Mouse (Mus musculus): Measurements from ENCODE around the gene Sema6d. TPM values are rescaled to one million over a fixed set of nuclear protein-coding genes. Genes with fewer than 3 reads are reported as not detected.
A peak's percentile ranks its signal among the peaks of the same experiment; 100 is the strongest.

The Sema6d gene
- polyA plus RNA-seq, 1 experiment = 59.6 TPM

DNA sequence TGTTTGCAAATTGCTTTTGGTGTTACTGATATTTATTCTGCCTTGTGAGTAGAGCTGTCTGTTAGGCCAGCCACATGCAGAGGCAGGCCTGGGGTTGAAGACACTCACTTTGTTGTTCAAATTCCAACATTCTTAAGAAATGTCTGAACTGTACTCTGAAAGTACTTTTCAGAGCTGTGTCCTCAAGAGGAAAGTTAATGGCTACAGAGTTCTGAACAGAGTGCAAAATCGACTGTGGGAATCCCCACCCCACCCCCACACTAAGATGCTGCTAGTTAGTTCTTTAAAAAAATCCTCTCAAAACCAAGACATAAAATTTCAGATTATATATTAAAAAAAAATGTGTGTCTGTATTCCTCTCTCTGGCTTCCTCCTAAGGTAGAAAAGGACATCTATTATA, 86.5 kb downstream of the Sema6d start:
- Histone ChIP-seq H3K4me3 (replicated peaks; ENCODE audit: insufficient read depth, low read depth, low read length) (no peak overlapping the region), H3K27ac (ENCODE audit: insufficient read depth, low read length) (no peak overlapping the region), H3K27me3 (ENCODE audit: control insufficient read depth, insufficient read depth, low read length) (no peaks in the 10 kb centered on the region), H3K4me1 (ENCODE audit: control insufficient read depth, insufficient read depth, low read length) (no peaks in the 10 kb centered on the region)
- DNase-seq = no peak
- TF ChIP-seq CTCF (IDR thresholded peaks at IDR 0.05; ENCODE audit: borderline replicate concordance, insufficient read depth, low read depth, low read length) = no peak
- no peak for TF ChIP-seq POLR2A (IDR thresholded peaks at IDR 0.05; ENCODE audit: borderline replicate concordance, insufficient read depth, low read length)
- 21% methylated on average over 1 of the region's 1 CpGs for WGBS

DNA sequence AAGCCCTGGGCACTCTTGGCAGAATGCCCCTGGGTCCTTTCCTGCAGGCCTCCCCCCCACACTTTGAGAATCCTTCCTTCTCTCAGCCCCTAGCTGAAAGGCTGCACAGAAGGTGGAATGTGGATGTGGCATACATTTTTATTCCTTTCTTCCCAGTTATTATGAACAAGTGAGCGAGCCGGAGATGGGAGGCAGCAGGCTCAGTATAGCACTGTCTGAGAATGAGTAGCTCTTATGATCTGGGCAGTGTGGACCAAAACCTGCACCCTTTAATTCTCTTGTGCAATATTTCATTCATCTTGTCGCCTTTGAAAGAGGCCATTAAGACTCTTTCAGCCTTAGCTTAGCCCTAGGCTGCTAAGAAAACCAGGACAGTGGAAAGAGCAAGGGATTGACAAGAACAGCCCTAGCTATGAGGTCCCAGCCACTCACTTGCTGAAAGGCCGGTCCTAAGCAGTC, 87.0 kb downstream of the Sema6d start:
- WGBS = 62% methylated on average over 4 of the region's 4 CpGs
- Histone ChIP-seq H3K4me3 (replicated peaks; ENCODE audit: insufficient read depth, low read depth, low read length) (no peak overlapping the region), H3K27me3 (ENCODE audit: control insufficient read depth, insufficient read depth, low read length) (no peaks in the 10 kb centered on the region), H3K4me1 (ENCODE audit: control insufficient read depth, insufficient read depth, low read length) (no peaks in the 10 kb centered on the region), H3K27ac (ENCODE audit: insufficient read depth, low read length) (no peak overlapping the region)
- no peak for DNase-seq
- no peak for TF ChIP-seq CTCF (IDR thresholded peaks at IDR 0.05; ENCODE audit: borderline replicate concordance, insufficient read depth, low read depth, low read length)
- no peak for TF ChIP-seq POLR2A (IDR thresholded peaks at IDR 0.05; ENCODE audit: borderline replicate concordance, insufficient read depth, low read length)

DNA sequence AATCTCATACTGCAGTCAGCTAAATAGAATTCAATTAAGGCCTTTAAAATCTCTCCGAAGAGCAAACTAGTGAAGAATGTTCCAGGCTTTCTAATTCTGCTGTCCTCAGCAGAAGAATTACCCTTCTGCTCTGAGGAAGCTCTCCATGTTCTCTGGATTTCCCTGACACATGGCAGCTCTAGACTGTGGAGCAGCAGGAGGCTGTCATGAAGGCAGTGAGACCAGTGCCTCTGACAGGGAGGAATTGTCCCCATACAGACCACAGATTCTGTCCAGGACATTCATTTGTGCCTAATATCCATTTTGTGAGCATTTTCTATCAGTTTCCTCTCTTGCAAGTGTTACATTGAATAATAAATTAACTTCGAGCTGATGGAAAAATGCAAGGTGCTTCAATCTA, 99.5 kb downstream of the Sema6d start:
- TF ChIP-seq POLR2A (IDR thresholded peaks at IDR 0.05; ENCODE audit: borderline replicate concordance, insufficient read depth, low read length) = no peak
- H3K4me1 ChIP-seq (ENCODE audit: control insufficient read depth, insufficient read depth, low read length) = no peaks in the 10 kb centered on the region; the same call in 1 of the 2 replicates
- H3K27me3 ChIP-seq (ENCODE audit: control insufficient read depth, insufficient read depth, low read length) = no peaks in the 10 kb centered on the region
- DNase-seq = peak in 1 of 2 experiments; percentile 14
- 40% methylated on average over 2 of the region's 2 CpGs for WGBS
- no peak overlapping the region for H3K4me3 ChIP-seq (replicated peaks; ENCODE audit: insufficient read depth, low read depth, low read length)
- no peak overlapping the region for H3K27ac ChIP-seq (ENCODE audit: insufficient read depth, low read length)

DNA sequence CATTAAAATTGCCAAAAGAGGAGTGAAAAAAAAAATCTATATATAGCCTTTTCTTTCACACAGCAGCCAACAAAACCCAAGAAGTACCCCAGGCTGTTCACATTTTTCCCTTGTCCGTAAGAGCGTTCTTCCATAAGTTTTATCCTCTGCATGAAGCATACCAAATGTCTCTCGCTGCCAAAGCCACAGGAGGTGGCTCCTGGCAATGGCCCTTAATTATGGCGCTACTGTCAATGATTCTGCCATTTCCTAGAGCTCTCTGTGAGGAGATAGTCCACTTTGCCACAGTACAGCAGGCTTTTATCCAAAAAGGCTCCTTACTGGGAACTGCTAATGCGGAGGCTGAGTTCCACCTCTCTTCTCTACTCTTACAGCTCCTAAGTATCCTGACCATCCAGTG, 104.3 kb downstream of the Sema6d start:
- TF ChIP-seq POLR2A (IDR thresholded peaks at IDR 0.05; ENCODE audit: borderline replicate concordance, insufficient read depth, low read length) = no peak
- peak; percentile 15 to 50 for DNase-seq
- WGBS = 18% methylated on average over 5 of the region's 5 CpGs
- Histone ChIP-seq H3K27me3 (ENCODE audit: control insufficient read depth, insufficient read depth, low read length) (no peaks in the 10 kb centered on the region), H3K4me3 (replicated peaks; ENCODE audit: insufficient read depth, low read depth, low read length) (no peak overlapping the region), H3K4me1 (ENCODE audit: control insufficient read depth, insufficient read depth, low read length) (no peaks in the 10 kb centered on the region; the same call in 1 of the 2 replicates), H3K27ac (ENCODE audit: insufficient read depth, low read length) (no peak overlapping the region)

DNA sequence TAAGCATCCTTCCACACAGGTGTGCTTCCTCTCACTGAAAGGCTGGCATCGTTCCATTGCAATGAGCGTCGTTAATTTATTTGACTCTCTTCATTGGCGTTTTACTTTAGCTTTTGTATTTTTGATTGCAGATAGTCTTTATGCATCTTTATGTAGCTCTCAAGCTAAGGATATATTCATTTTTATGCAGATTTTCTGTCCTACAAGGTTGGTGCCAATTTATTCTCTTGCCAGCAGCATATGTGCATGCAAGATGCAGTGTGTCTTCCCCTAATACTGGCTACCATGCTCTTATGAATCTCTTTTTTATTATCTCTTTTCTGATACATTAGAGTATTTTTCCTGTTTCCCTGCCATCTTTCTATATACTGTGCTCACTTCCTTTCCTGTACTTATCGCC, 111.7 kb downstream of the Sema6d start:
- DNase-seq = peak in 1 of 2 experiments; percentile 3

DNA sequence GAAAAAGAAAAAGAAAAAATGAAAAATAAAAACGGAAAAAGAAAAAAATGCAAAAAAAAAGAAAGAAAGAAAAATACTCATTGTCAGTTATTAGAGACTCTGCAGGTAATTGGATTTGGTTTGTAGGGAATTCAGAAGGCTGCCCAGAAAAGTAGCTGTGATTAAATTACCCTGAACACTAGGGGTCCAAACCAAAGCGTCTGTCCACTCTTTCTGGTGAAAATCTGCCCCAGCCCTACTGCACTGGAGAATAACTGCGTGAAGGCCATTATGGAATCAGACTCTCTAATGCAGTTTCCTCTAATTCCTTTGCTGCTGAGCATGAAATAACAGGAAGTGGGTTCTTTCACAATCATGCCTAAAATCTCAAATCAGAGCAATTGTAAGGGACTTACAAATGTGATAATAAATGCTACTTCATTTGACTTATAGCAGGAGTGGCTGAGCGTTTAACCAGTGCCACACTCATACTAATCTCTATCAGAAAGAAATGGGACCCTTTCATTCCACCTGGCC, 112.8 kb downstream of the Sema6d start:
- WGBS = 25% methylated on average over 4 of the region's 4 CpGs
- no peak for TF ChIP-seq CTCF (IDR thresholded peaks at IDR 0.05; ENCODE audit: borderline replicate concordance, insufficient read depth, low read depth, low read length)
- TF ChIP-seq POLR2A (IDR thresholded peaks at IDR 0.05; ENCODE audit: borderline replicate concordance, insufficient read depth, low read length) = no peak
- peak in 1 of 2 experiments; percentile 57 for DNase-seq
- H3K4me1 ChIP-seq (ENCODE audit: control insufficient read depth, insufficient read depth, low read length) = peaks cover 6% of the 10 kb centered on the region; the same call in 1 of the 2 replicates
- no peak overlapping the region for H3K27ac ChIP-seq (ENCODE audit: insufficient read depth, low read length)
- H3K4me3 ChIP-seq (replicated peaks; ENCODE audit: insufficient read depth, low read depth, low read length) = no peak overlapping the region
- no peaks in the 10 kb centered on the region for H3K27me3 ChIP-seq (ENCODE audit: control insufficient read depth, insufficient read depth, low read length)

More for the DNA sequence above, 111.7 kb downstream of the Sema6d start:
- Histone ChIP-seq H3K4me3 (replicated peaks; ENCODE audit: insufficient read depth, low read depth, low read length) (no peak overlapping the region), H3K27ac (ENCODE audit: insufficient read depth, low read length) (no peak overlapping the region), H3K27me3 (ENCODE audit: control insufficient read depth, insufficient read depth, low read length) (no peaks in the 10 kb centered on the region), H3K4me1 (ENCODE audit: control insufficient read depth, insufficient read depth, low read length) (peaks cover 6% of the 10 kb centered on the region; the same call in 1 of the 2 replicates)
- 45% methylated on average over 5 of the region's 5 CpGs for WGBS
- TF ChIP-seq POLR2A (IDR thresholded peaks at IDR 0.05; ENCODE audit: borderline replicate concordance, insufficient read depth, low read length) = no peak
- no peak for TF ChIP-seq CTCF (IDR thresholded peaks at IDR 0.05; ENCODE audit: borderline replicate concordance, insufficient read depth, low read depth, low read length)

DNA sequence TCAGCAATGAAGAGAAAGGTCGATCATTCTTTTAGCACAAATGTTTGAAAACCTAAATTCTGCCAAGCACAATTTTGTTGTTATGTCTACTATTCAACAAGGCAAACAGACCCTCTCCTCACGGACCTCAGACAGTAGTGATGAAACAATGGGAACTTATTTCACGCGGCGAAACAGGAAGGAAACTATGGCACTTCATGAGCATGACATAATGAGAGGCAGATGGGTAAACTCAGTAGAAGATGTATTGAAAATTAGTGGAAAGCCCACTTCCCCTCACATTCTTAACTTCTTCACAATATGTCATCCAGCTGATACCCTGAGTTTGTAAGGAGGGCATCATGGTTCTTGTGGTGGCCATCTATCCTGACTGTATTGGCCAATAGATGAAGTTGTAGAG, 116.0 kb downstream of the Sema6d start:
- Histone ChIP-seq H3K4me1 (ENCODE audit: control insufficient read depth, insufficient read depth, low read length) (peaks cover 6% of the 10 kb centered on the region; the same call in 1 of the 2 replicates), H3K27ac (ENCODE audit: insufficient read depth, low read length) (no peak overlapping the region), H3K4me3 (replicated peaks; ENCODE audit: insufficient read depth, low read depth, low read length) (no peak overlapping the region), H3K27me3 (ENCODE audit: control insufficient read depth, insufficient read depth, low read length) (no peaks in the 10 kb centered on the region)
- WGBS = 95% methylated on average over 5 of the region's 5 CpGs
- no peak for DNase-seq
- TF ChIP-seq CTCF (IDR thresholded peaks at IDR 0.05; ENCODE audit: borderline replicate concordance, insufficient read depth, low read depth, low read length) = no peak
- no peak for TF ChIP-seq POLR2A (IDR thresholded peaks at IDR 0.05; ENCODE audit: borderline replicate concordance, insufficient read depth, low read length)

DNA sequence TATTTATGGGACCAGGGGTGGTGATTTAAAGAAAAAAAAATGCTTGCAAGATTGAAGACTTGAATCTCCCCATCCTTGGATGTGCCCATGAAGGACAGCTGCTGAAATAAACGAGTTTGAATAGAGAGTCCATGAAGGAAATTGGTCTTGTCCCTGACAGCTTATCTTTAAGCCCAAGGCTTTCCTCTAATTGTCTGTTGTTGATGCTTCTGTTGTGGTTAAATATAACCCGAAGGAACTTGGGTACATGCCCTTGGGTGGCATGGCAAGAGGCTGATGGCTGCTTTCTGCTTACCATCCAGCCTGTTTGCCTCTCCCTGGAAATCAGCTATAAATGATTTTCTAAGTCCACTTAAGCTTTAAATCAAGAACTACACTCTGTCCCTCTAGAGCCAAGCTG, 118.5 kb downstream of the Sema6d start:
- Histone ChIP-seq H3K27me3 (ENCODE audit: control insufficient read depth, insufficient read depth, low read length) (no peaks in the 10 kb centered on the region), H3K4me1 (ENCODE audit: control insufficient read depth, insufficient read depth, low read length) (no peaks in the 10 kb centered on the region), H3K4me3 (replicated peaks; ENCODE audit: insufficient read depth, low read depth, low read length) (no peak overlapping the region), H3K27ac (ENCODE audit: insufficient read depth, low read length) (no peak overlapping the region)
- no peak for DNase-seq
- TF ChIP-seq CTCF (IDR thresholded peaks at IDR 0.05; ENCODE audit: borderline replicate concordance, insufficient read depth, low read depth, low read length) (no peak), POLR2A (IDR thresholded peaks at IDR 0.05; ENCODE audit: borderline replicate concordance, insufficient read depth, low read length) (no peak)
- WGBS = 62% methylated on average over 2 of the region's 2 CpGs
